8 mouse cellular contexts compared by ENCODE assay signal in the genomic region with DNA sequence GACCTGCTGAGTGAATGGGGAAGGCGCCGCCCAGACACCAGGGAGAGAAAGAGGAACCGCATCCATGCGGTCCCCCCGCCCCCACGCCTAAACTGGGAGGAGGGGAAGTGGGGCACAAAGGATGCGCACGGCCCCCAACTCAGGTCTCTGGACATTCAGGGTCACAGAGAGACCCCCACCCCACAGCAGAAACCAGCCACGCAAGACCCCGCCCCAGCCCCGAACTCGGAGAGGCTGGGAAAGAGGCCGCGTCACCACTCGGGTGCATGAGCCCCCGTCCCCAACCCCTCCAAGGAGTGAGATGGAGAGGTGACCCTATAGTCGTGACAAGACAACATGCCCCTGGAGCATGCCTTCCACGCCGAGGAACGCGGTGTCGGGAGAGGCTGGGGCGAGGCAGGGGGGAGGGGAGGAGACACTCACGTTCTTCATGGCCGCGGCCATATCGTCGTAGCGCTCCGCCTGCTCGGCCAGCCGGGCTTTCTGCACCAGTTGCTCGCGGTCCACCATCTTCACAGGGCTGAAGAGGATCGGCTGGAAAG. TPM values are rescaled to one million over a fixed set of nuclear protein-coding genes. Genes with fewer than 3 reads are reported as not detected.
DNase-seq lines count a peak whose midpoint lies in the region; TF ChIP-seq lines count a peak whose summit lies in the region.

No protein-coding gene starts in this region.

- H3K4me3 ChIP-seq in cerebellum, adult 2 months (replicated peaks; ENCODE audit: insufficient read depth, low read depth, low read length), result peak overlapping the region; percentile 93

- no peak for TF ChIP-seq POLR2A in cerebellum, adult 2 months (IDR thresholded peaks at IDR 0.05; ENCODE audit: borderline replicate concordance, insufficient read depth, low read length)

- H3K4me1 ChIP-seq in cerebellum, adult 2 months (ENCODE audit: control insufficient read depth, insufficient read depth, low read length), result peaks cover 12% of the 10 kb centered on the region

- under 1% methylated on average over 35 of the region's 35 CpGs for WGBS in cerebellum, adult 2 months

- TF ChIP-seq CTCF in cerebellum, adult 2 months (IDR thresholded peaks at IDR 0.05; ENCODE audit: borderline replicate concordance, insufficient read depth, low read depth, low read length), result no peak

- DNase-seq in ovary, adult 18-20 months (ENCODE audit: low spot score), result peak; percentile 50
- DNase-seq in ovary, postnatal 10 days (ENCODE audit: low spot score), result no peak
- peak in 1 of 2 experiments; percentile 77 for DNase-seq in cerebellum, adult 2 months
- DNase-seq in forelimb bud, embryonic 11.5 days (ENCODE audit: low read depth, low spot score), result peak; percentile 35
- DNase-seq in heart, postnatal 4 days, result peak; percentile 70
- peak; percentile 56 for DNase-seq in left cerebral cortex, adult 11 months (ENCODE audit: low spot score)
- peak; percentile 60 for DNase-seq in lung, postnatal 14 days
- DNase-seq in right cerebral cortex, postnatal 10 days (ENCODE audit: low spot score in 2 of 2), result peak; percentile 90

- peak overlapping the region; percentile 89 for H3K27ac ChIP-seq in cerebellum, adult 2 months (ENCODE audit: insufficient read depth, low read length)

- H3K27me3 ChIP-seq in cerebellum, adult 2 months (ENCODE audit: control insufficient read depth, insufficient read depth, low read length), result no peaks in the 10 kb centered on the region

RNA-seq across cellular contexts. Expression of a gene that starts 0.4 kb away (rescaled TPM):
- 445 and 493 TPM in 2 replicates for polyA plus RNA-seq in cerebellum, adult 2 months (2012; rRNA removed)
- 100 to 1,000 TPM; 285 to 292 TPM for total RNA-seq in heart, postnatal 4 days (2021)

RNA-seq across cellular contexts. Expression of a gene that starts 40.4 kb away (rescaled TPM):
- polyA plus RNA-seq in cerebellum, adult 2 months (2012; rRNA removed), result 3.3 and 4.1 TPM in 2 replicates
- total RNA-seq in heart, postnatal 4 days (2021), result under 1 TPM; 0.36 to 0.69 TPM

RNA-seq across cellular contexts. Expression of a gene that starts 45.9 kb away (rescaled TPM):
- 0.23 and 0.33 TPM in 2 replicates for polyA plus RNA-seq in cerebellum, adult 2 months (2012; rRNA removed)
- not detected for total RNA-seq in heart, postnatal 4 days (2021)

RNA-seq across cellular contexts. Expression of a gene that starts 46.3 kb away (rescaled TPM):
- polyA plus RNA-seq in cerebellum, adult 2 months (2012; rRNA removed), result 42.9 and 49.2 TPM in 2 replicates
- total RNA-seq in heart, postnatal 4 days (2021), result 100 to 1,000 TPM; 397 to 401 TPM
